Mouse (Mus musculus): ENCODE data around the gene Gm281. TPM values are rescaled to one million over a fixed set of nuclear protein-coding genes. Genes with fewer than 3 reads are reported as not detected.
A peak's percentile ranks its signal among the peaks of the same experiment; 100 is the strongest.
"Not testable (repeated sequence)": the region's sequence is repeated elsewhere in the genome, so short reads cannot be mapped to it uniquely, and the experiment has no call there.

The Gm281 gene
- not detected in 2 replicates for polyA plus RNA-seq (2014; fragmentation: Nextera tagmentation; extraction: Ambion mirVana)

GRCm38 (mm10) chr14:13914387-13915082 lies at the start of gene Gm281:
TSS of gene Gm281 (minus strand) at chr14:13914478.
- 39% methylated on average over 1 of the region's 1 CpGs for WGBS (ENCODE audit: insufficient replicate concordance)
- Histone ChIP-seq H3K27me3 (ENCODE audit: control insufficient read depth, insufficient read depth, low read length) (no peaks in the 10 kb centered on the region), H3K36me3 (ENCODE audit: control insufficient read depth, insufficient read depth, low read length) (no peaks in the 10 kb centered on the region), H3K4me3 (ENCODE audit: low read depth, low read length) (no peak within 1 kb of the TSS), H3K4me1 (ENCODE audit: control insufficient read depth, insufficient read depth, low read length) (no peaks in the 10 kb centered on the region), H3K9ac (ENCODE audit: low read depth, low read length) (no peak within 1 kb of the TSS), H3K27ac (ENCODE audit: low read depth, low read length) (no peak within 1 kb of the TSS), H3K4me2 (no peak within 1 kb of the TSS), H3K9me3 (replicated peaks; ENCODE audit: control insufficient read depth, low read length) (no peaks in the 10 kb centered on the region)
- ATAC-seq (replicated peaks; ENCODE audit: insufficient number of reproducible peaks, low FRiP score, low TSS enrichment) = no peak

GRCm38 (mm10) chr14:13963527-13963926 lies 49.2 kb upstream of the Gm281 start:
- H3K9me3 ChIP-seq (replicated peaks; ENCODE audit: control insufficient read depth, low read length) = no peaks in the 10 kb centered on the region
- H3K9ac ChIP-seq (ENCODE audit: low read depth, low read length) = no peak overlapping the region
- WGBS (ENCODE audit: insufficient replicate concordance) = 76% methylated on average over 1 of the region's 1 CpGs
- ATAC-seq (replicated peaks; ENCODE audit: insufficient number of reproducible peaks, low FRiP score, low TSS enrichment) = no peak
- no peak overlapping the region for H3K4me2 ChIP-seq
- peaks cover 4% of the 10 kb centered on the region; the same call in 1 of the 2 replicates for H3K27me3 ChIP-seq (ENCODE audit: control insufficient read depth, insufficient read depth, low read length)
- H3K4me1 ChIP-seq (ENCODE audit: control insufficient read depth, insufficient read depth, low read length) = peaks cover 6% of the 10 kb centered on the region; the same call in 1 of the 2 replicates
- H3K4me3 ChIP-seq (ENCODE audit: low read depth, low read length) = no peak overlapping the region
- no peak overlapping the region for H3K27ac ChIP-seq (ENCODE audit: low read depth, low read length)
- H3K36me3 ChIP-seq (ENCODE audit: control insufficient read depth, insufficient read depth, low read length) = no peaks in the 10 kb centered on the region

GRCm38 (mm10) chr14:13962476-13962875 lies 48.2 kb upstream of the Gm281 start:
- no peak overlapping the region for H3K27ac ChIP-seq (ENCODE audit: low read depth, low read length)
- no peaks in the 10 kb centered on the region for H3K9me3 ChIP-seq (replicated peaks; ENCODE audit: control insufficient read depth, low read length)
- 88% methylated on average over 6 of the region's 6 CpGs for WGBS (ENCODE audit: insufficient replicate concordance)
- H3K27me3 ChIP-seq (ENCODE audit: control insufficient read depth, insufficient read depth, low read length) = no peaks in the 10 kb centered on the region
- no peak overlapping the region for H3K4me3 ChIP-seq (ENCODE audit: low read depth, low read length)
- no peak overlapping the region for H3K9ac ChIP-seq (ENCODE audit: low read depth, low read length)
- ATAC-seq (replicated peaks; ENCODE audit: insufficient number of reproducible peaks, low FRiP score, low TSS enrichment) = no peak
- no peak overlapping the region for H3K4me2 ChIP-seq
- H3K36me3 ChIP-seq (ENCODE audit: control insufficient read depth, insufficient read depth, low read length) = no peaks in the 10 kb centered on the region
- peaks cover 6% of the 10 kb centered on the region; the same call in 1 of the 2 replicates for H3K4me1 ChIP-seq (ENCODE audit: control insufficient read depth, insufficient read depth, low read length)

GRCm38 (mm10) chr14:13961401-13962112 lies 47.3 kb upstream of the Gm281 start, which contains the start of the genes Atxn7 and Thoc7:
TSS of gene Atxn7 (plus strand) at chr14:13961440.
TSS of gene Thoc7 (minus strand) at chr14:13961852.
- Histone ChIP-seq H3K9ac (ENCODE audit: low read depth, low read length) (peak within 1 kb of the TSS; percentile 97), H3K4me3 (ENCODE audit: low read depth, low read length) (peak within 1 kb of the TSS; percentile 71), H3K27me3 (ENCODE audit: control insufficient read depth, insufficient read depth, low read length) (no peaks in the 10 kb centered on the region), H3K36me3 (ENCODE audit: control insufficient read depth, insufficient read depth, low read length) (no peaks in the 10 kb centered on the region), H3K4me2 (peak within 1 kb of the TSS; percentile 71), H3K4me1 (ENCODE audit: control insufficient read depth, insufficient read depth, low read length) (peaks cover 6% of the 10 kb centered on the region; the same call in 1 of the 2 replicates), H3K9me3 (replicated peaks; ENCODE audit: control insufficient read depth, low read length) (no peaks in the 10 kb centered on the region), H3K27ac (ENCODE audit: low read depth, low read length) (peak within 1 kb of the TSS; percentile 68)
- 8% methylated on average over 31 of the region's 56 CpGs for WGBS (ENCODE audit: insufficient replicate concordance)
- peak; percentile 62 for ATAC-seq (replicated peaks; ENCODE audit: insufficient number of reproducible peaks, low FRiP score, low TSS enrichment)

- Histone ChIP-seq H3K27ac (ENCODE audit: low read depth, low read length) (peak overlapping the region; percentile 68), H3K9ac (ENCODE audit: low read depth, low read length) (peak overlapping the region; percentile 97), H3K4me2 (peak overlapping the region; percentile 71), H3K4me3 (ENCODE audit: low read depth, low read length) (peak overlapping the region; percentile 71), H3K4me1 (ENCODE audit: control insufficient read depth, insufficient read depth, low read length) (peaks cover 6% of the 10 kb centered on the region; the same call in 1 of the 2 replicates), H3K27me3 (ENCODE audit: control insufficient read depth, insufficient read depth, low read length) (no peaks in the 10 kb centered on the region), H3K9me3 (replicated peaks; ENCODE audit: control insufficient read depth, low read length) (no peaks in the 10 kb centered on the region), H3K36me3 (ENCODE audit: control insufficient read depth, insufficient read depth, low read length) (peaks cover 2% of the 10 kb centered on the region; the same call in 1 of the 2 replicates)
- WGBS (ENCODE audit: insufficient replicate concordance) = under 1% methylated on average over 69 of the region's 75 CpGs
- ATAC-seq (replicated peaks; ENCODE audit: insufficient number of reproducible peaks, low FRiP score, low TSS enrichment) = peak; percentile 81
Observed at GRCm38 (mm10) chr14:13960482-13961325, 46.4 kb upstream of the Gm281 start.

GRCm38 (mm10) chr14:13960079-13960478 lies 45.8 kb upstream of the Gm281 start:
- ATAC-seq (replicated peaks; ENCODE audit: insufficient number of reproducible peaks, low FRiP score, low TSS enrichment) = no peak
- Histone ChIP-seq H3K27me3 (ENCODE audit: control insufficient read depth, insufficient read depth, low read length) (no peaks in the 10 kb centered on the region), H3K27ac (ENCODE audit: low read depth, low read length) (no peak overlapping the region), H3K4me3 (ENCODE audit: low read depth, low read length) (peak overlapping the region; percentile 71), H3K36me3 (ENCODE audit: control insufficient read depth, insufficient read depth, low read length) (peaks cover 4% of the 10 kb centered on the region; the same call in 1 of the 2 replicates), H3K4me2 (peak overlapping the region; percentile 71), H3K9me3 (replicated peaks; ENCODE audit: control insufficient read depth, low read length) (no peaks in the 10 kb centered on the region), H3K9ac (ENCODE audit: low read depth, low read length) (peak overlapping the region; percentile 97), H3K4me1 (ENCODE audit: control insufficient read depth, insufficient read depth, low read length) (peaks cover 6% of the 10 kb centered on the region; the same call in 1 of the 2 replicates)
- WGBS (ENCODE audit: insufficient replicate concordance) = 2% methylated on average over 9 of the region's 9 CpGs

GRCm38 (mm10) chr14:13952151-13952550 lies 37.9 kb upstream of the Gm281 start:
- H3K27me3 ChIP-seq (ENCODE audit: control insufficient read depth, insufficient read depth, low read length); ATAC-seq (replicated peaks; ENCODE audit: insufficient number of reproducible peaks, low FRiP score, low TSS enrichment); H3K4me3 ChIP-seq (ENCODE audit: low read depth, low read length); H3K27ac ChIP-seq (ENCODE audit: low read depth, low read length); H3K9me3 ChIP-seq (replicated peaks; ENCODE audit: control insufficient read depth, low read length); H3K4me2 ChIP-seq; H3K9ac ChIP-seq (ENCODE audit: low read depth, low read length); H3K4me1 ChIP-seq (ENCODE audit: control insufficient read depth, insufficient read depth, low read length): not testable (repeated sequence)
- 93% methylated on average over 3 of the region's 3 CpGs for WGBS (ENCODE audit: insufficient replicate concordance)
- peaks cover 25% of the 10 kb centered on the region for H3K36me3 ChIP-seq (ENCODE audit: control insufficient read depth, insufficient read depth, low read length)

- H3K36me3 ChIP-seq (ENCODE audit: control insufficient read depth, insufficient read depth, low read length) = peaks cover 22% of the 10 kb centered on the region
- H3K4me3 ChIP-seq (ENCODE audit: low read depth, low read length) = no peak overlapping the region
- no peaks in the 10 kb centered on the region for H3K9me3 ChIP-seq (replicated peaks; ENCODE audit: control insufficient read depth, low read length)
- H3K27ac ChIP-seq (ENCODE audit: low read depth, low read length) = no peak overlapping the region
- no peak overlapping the region for H3K9ac ChIP-seq (ENCODE audit: low read depth, low read length)
- no peak overlapping the region for H3K4me2 ChIP-seq
- H3K4me1 ChIP-seq (ENCODE audit: control insufficient read depth, insufficient read depth, low read length) = no peaks in the 10 kb centered on the region
- no peaks in the 10 kb centered on the region for H3K27me3 ChIP-seq (ENCODE audit: control insufficient read depth, insufficient read depth, low read length)
- ATAC-seq (replicated peaks; ENCODE audit: insufficient number of reproducible peaks, low FRiP score, low TSS enrichment) = no peak
Observed at GRCm38 (mm10) chr14:13950401-13950800, 36.1 kb upstream of the Gm281 start.

All from heart, embryonic 11.5 days (tissue).